Mouse (Mus musculus) left cerebral cortex, adult 8-10 months (tissue): ENCODE results near the gene Agr2. TPM values are rescaled to one million over a fixed set of nuclear protein-coding genes. Genes with fewer than 3 reads are reported as not detected.

ENCODE experiments used
- DNase-seq, 2 experiments: peaks; one replicate each; pipeline ENCODE4 v3.0.0; 2022; ENCODE audit warnings: low spot score in 2 of 2
- total RNA-seq, 4 experiments: library from RNA; stranded (reverse); gene quantifications; 2 replicates each; pipeline ENCODE4 v1.2.4; 2022

Agr2 gene
- not detected for total RNA-seq

GRCm38 (mm10) chr12:35992711-35993110 is at the start of gene Agr2:
Gene Agr2, plus strand, starts transcription at chr12:35992907.
- DNase-seq = no peak

DNA sequence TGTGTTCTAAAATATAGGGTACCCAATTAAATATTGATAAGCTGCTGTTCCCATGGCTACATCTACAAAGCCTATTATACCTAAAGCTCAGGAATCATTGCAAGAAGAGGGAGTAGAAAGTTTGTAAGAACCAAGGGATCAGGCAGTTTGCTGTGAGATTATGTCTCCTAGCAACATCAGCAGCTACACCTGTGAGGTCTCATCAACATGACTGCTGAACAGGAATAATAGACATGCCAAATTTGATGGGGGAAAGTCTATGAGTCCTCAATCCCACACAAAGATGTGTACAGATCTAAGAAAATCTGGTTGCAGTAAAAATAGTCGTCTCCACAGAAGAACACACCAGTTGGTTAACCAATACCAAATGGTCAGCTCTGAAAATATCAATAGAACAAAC is 41.0 kb upstream of the Agr2 start:
- DNase-seq = no peak

- no peak for DNase-seq
Measured at GRCm38 (mm10) chr12:35957235-35957634, 35.5 kb upstream of the Agr2 start.

- DNase-seq = no peak
Measured at GRCm38 (mm10) chr12:35966098-35966767, 26.5 kb upstream of the Agr2 start.

- no peak for DNase-seq
Measured at GRCm38 (mm10) chr12:35966768-35967141, 26.0 kb upstream of the Agr2 start.

DNA sequence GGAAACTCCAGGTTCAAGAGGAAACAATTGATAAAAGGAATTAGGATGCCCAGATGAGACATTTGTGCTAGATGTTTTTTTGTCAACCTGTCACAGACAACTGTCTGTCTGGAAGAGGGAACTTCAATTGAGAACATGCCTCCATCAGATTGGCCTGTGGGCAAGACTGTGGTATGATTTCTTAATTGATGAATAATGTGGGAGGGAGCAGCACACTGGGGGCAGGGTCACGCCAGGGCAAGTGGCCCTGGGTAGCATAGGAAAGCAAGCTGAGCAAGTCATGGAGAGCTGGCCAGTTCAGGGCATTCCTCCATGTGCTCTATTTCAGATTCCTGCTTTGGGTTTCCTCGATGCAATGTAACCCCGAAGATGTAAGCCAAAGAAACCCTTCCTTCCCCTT is 16.8 kb upstream of the Agr2 start:
- DNase-seq = no peak

GRCm38 (mm10) chr12:35977633-35978246 is 15.0 kb upstream of the Agr2 start:
- DNase-seq = no peak

- DNase-seq = no peak
Measured at GRCm38 (mm10) chr12:35979625-35980024, 13.1 kb upstream of the Agr2 start.

DNA sequence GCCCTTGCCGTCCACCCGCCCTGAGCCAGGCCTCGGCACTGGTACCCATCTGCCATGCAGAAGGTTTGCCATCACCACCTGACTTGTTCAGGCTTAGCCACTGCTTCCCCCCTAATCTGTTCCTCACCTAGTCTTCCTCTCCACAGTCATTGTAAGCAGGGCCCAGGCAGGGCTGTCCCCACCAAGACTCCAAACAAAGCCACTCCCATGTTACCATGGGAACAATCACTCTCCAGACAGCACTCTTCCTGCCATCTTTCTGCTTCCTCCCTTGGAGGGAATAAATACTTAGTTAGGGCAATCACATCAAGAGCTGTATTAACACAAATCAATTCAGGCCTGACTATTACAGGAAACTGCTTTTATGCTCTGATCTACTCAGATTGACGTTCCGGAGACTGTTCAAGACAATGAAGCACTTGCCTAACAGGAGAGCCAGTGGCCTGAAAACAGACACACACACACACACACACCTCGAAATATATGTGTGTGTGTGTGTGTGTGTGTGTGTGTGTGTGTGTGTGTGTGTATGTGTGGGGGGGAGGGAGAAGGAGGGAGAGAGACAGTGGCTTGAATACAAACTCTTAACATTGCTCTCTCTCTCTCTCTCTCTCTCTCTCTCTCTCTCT is 10.9 kb upstream of the Agr2 start:
- no peak for DNase-seq

DNA sequence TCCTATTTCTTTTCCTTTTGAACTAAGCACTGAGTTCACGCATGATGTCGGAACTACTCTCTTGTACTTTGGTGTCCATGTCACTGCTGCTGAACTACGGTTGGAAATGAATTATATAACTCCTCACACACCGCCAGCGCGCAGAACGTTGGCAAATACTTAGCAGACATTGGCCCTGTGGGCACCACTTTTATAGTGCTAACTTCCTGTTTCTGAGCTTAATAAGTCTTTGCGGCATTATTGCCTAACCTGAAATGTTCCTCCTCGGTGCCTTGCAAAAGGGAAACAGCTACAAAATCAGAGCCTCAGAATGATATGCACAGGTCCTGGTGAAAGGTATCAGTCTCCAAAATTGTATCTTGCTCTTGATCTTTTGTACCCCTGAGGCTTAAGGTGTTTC is 9.2 kb upstream of the Agr2 start:
- no peak for DNase-seq

- DNase-seq = no peak
Measured at GRCm38 (mm10) chr12:35984743-35985142, 8.0 kb upstream of the Agr2 start.

- no peak for DNase-seq
Measured at GRCm38 (mm10) chr12:35993583-35993982, 876 bp downstream of the Agr2 start.

DNA sequence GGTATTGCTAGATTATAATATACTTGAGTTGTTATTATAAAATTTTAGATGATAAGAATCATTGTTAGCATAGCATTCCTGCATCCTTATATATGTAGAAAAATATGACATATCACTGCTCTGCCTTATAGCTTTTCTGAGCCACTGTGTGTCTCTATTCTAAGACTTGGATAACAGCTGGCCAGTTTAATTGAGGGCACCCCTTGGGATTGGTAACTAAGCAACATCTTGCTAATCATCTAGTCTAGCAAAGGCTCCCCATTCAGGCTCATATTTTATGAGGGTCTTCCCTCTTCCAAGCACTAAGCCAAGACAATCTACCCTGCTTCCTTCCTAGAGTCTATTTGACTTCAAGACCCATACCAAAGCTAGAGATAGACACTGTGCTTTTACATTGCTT is 1.4 kb downstream of the Agr2 start:
- no peak for DNase-seq

DNA sequence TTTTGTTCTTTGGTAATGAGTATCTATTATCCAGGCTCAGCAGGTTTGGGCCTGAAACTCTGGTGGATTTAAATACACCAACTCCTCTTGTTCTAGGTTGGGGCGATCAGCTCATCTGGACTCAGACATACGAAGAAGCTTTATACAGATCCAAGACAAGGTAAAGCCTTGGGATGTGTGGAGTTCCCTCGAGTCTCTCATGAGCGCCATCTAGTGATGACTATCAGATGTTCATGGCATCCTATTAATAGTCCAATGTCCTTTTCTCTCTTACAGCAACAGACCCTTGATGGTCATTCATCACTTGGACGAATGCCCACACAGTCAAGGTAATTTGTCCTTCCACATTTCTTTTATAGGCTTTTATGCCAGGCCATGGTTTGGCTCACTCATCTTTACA is 3.1 kb downstream of the Agr2 start:
- DNase-seq = no peak

- DNase-seq = no peak
Measured at GRCm38 (mm10) chr12:36004714-36005113, 12.0 kb downstream of the Agr2 start.

DNA sequence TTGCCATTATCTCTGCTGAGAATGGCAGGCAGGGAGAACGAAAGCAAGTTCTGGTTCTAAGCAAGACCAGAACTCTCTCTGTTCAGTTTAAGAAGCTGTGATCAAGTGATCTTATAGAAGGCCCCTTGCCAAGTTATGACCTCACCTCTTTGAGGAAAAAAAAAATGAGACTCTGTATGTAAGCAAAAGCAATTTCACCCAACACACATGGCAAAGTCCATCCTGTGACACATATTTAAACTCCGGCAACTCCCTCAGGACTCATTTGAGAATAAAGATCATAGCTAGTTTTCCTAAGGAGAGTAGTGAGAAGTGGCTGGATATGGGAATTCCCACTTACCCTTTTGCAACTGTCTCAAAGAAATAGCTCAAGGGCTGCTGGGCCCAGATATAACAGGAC is 14.9 kb downstream of the Agr2 start:
- DNase-seq = no peak

DNA sequence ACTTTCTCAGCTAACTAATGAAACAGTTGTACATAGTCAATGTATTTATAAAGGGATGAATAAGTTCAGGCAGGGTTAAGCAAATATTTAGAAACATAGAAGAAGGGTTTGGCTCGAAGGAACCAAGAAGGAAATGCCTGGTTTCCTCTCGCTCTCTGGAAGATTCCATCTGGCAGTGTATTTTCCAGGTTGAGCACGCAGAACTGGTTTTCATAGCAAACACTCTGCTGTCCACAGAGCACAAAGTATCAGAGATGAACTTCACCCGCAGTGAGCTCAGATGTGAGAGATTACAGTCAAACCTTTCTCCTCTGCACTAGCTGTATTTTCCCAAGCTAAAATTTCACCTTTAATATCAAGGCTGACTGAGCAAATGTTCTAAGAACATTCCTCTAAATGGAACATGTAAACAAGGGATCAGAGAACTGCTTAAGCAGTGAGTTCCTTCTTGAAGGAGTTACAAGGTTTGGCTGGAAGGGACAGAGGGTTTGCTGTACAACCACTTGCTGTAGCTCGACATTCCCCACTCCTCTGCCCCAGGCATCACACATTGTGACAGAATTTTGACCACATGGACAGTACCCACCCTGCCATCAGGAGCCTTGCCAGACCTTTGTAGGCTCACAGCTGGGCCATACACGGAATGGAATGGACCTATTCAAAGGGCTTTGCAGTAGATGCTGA is 15.8 kb downstream of the Agr2 start:
- DNase-seq = no peak

DNA sequence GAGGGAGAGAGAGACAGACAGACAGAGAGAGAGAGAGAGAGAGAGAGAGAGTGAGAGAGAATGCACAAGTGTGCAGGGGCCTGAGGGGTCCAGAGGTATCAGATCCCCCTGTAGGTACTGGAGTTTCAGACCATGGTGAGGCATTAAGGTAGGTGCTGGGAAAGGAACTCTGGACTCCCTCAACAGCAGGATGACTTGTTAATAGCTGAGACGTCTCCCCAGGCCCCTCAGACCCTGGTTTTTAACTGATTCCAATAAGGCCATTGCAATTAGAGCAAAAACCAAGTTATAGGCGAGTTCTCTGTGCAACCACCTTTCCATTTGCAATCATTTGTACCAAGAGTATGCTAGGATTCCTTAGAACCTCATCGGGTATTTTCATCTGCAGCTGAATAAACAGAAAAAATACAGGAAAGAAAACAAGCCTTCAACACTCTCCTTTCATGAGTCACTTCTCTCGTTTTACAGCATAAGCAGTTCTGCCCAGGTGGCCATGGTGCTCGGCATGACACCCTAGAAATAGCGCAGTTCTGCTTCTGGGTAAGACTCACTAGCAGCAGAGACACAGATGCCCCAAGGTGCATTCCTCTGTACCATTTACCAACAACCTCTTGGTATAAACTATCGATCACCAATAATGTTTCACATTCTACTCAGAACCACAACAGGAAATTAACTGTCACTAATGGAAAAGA is 20.7 kb downstream of the Agr2 start:
- no peak for DNase-seq

DNA sequence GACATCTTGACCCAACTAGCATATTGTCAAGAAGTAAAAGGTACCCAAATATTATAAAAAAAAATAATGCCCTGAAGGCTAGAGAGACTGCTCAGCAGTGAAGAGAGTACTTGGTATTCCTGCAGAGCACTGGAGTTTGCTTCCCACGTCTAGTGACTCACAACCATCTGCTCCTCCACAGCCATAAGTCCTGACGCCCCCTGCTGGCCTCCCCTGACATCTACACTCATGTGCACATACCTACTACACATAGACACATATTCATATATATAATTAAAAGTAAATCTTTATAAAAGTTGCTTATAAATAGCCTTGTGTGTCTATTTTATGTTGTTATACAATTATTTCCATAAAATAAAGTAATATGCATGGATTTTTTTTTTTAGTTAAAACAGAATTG is 25.1 kb downstream of the Agr2 start:
- DNase-seq = no peak

- DNase-seq = no peak
Measured at GRCm38 (mm10) chr12:36019572-36019971, 26.9 kb downstream of the Agr2 start.

GRCm38 (mm10) chr12:36020081-36020480 is 27.4 kb downstream of the Agr2 start:
- DNase-seq = no peak

DNA sequence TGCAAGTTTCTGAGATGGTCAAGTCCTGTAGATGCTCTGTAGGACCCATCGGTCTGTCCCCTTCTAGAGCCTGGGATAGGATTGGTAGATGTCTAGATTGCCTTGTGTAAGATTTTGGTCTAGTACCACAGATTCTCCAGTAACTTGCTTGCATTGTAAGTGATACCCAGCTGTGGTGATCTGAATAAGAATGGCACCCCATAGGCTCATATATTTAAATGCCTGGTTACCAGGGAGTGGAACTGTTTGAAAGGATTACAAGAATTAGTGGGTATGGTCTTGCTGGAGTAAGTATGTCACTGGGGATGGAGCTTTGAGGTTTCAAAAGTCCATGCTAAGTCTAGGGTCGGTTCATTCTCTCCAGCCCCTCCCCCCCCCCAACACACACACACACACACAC is 28.0 kb downstream of the Agr2 start:
- DNase-seq = no peak
